Mouse (Mus musculus): ENCODE results near the gene Tpx2.
A peak's percentile ranks its signal among the peaks of the same experiment; 100 is the strongest.

GRCm38 (mm10) chr2:152831019-152831878 is 16.5 kb upstream of the Tpx2 start, which contains the start of gene Bcl2l1:
- TF ChIP-seq CTCF (IDR thresholded peaks at IDR 0.05; ENCODE audit: low read depth, low read length), result peak; percentile 94
- TF ChIP-seq POLR2A (IDR thresholded peaks at IDR 0.05; ENCODE audit: insufficient read depth, low read length), result no peak
